Mouse (Mus musculus) heart, adult 2 months (tissue): ENCODE results near the gene Afdn. TPM values are rescaled to one million over a fixed set of nuclear protein-coding genes. Genes with fewer than 3 reads are reported as not detected.
A peak's percentile ranks its signal among the peaks of the same experiment; 100 is the strongest.
"Not testable (repeated sequence)": the region's sequence is repeated elsewhere in the genome, so short reads cannot be mapped to it uniquely, and the experiment has no call there.

Experiments used
- DNase-seq, 2 experiments: peaks; one replicate each; pipeline ENCODE4 v3.0.0; 2021
- H3K27ac ChIP-seq: fragments of 200-600 bp; 2 replicates; pipeline ENCODE4 v1.8.1; 2022
- H3K27me3 ChIP-seq: fragments of 200-500 bp; 2 replicates; pipeline ENCODE4 v1.6.1; 2012; ENCODE audit warnings: mild to moderate bottlenecking, low read length, inconsistent platforms, mixed read lengths; ENCODE audit not compliant: control insufficient read depth, insufficient read depth
- H3K36me3 ChIP-seq: fragments of 200-500 bp; 2 replicates; pipeline ENCODE4 v1.6.1; 2012; ENCODE audit warnings: low read length, inconsistent platforms; ENCODE audit not compliant: control insufficient read depth, insufficient read depth
- H3K4me1 ChIP-seq: fragments of 200-500 bp; 2 replicates; pipeline ENCODE4 v1.6.1; 2011; ENCODE audit warnings: low read length; ENCODE audit not compliant: control insufficient read depth, insufficient read depth
- H3K4me3 ChIP-seq: fragments of 200-600 bp; 2 replicates; pipeline ENCODE4 v1.8.1; 2022
- H3K79me2 ChIP-seq: fragments of 200-500 bp; replicated peaks from 2 replicates; pipeline ENCODE4 v1.6.1; 2012; ENCODE audit warnings: mild to moderate bottlenecking, inconsistent platforms, low read length, moderate library complexity, mixed read lengths; ENCODE audit not compliant: control insufficient read depth, insufficient read depth
- H3K9ac ChIP-seq: fragments of 200-500 bp; 2 replicates; pipeline ENCODE4 v1.6.1; 2012; ENCODE audit warnings: low read depth, mild to moderate bottlenecking, control low read depth, inconsistent platforms, low read length, mixed read lengths
- CTCF ChIP-seq: fragments of 200-600 bp; IDR thresholded peaks from 2 replicates; pipeline ENCODE4 v1.8.1; 2022; ENCODE audit warnings: antibody characterized with exemption, mild to moderate bottlenecking, moderate library complexity
- EP300 ChIP-seq: fragments of 200-500 bp; IDR thresholded peaks from 2 replicates; pipeline ENCODE4 v1.6.1; 2011; ENCODE audit warnings: low read depth, low read length, control low read depth; ENCODE audit not compliant: insufficient read depth
- POLR2A ChIP-seq: fragments of 200-500 bp; IDR thresholded peaks from 2 replicates; pipeline ENCODE4 v1.6.1; 2011; ENCODE audit warnings: mild to moderate bottlenecking, low read depth, low read length, control low read depth; ENCODE audit not compliant: insufficient read depth
- WGBS: fragments of 180-500 bp; shearing (Covaris S2); methylation state at CpG from one replicate; pipeline ENCODE4 v1.1.7; 2018; 5-methylcytosine and 5-hydroxymethylcytosine counted together
- intact Hi-C: fragments of 180-260 bp; cut with DNase I; formaldehyde crosslinking; loops from one replicate; pipeline ENCODE4 v1.15.1; 2025
- polyA plus RNA-seq: library from polyadenylated mRNA; depleted of rRNA; stranded (reverse); fragments of >200 nt; gene quantifications from 2 replicates; pipeline ENCODE4 v1.2.3, GENCODE M21; 2012; rRNA removed
- total RNA-seq, 2 experiments: library from RNA; stranded (reverse); gene quantifications; 2 replicates each; pipeline ENCODE4 v1.2.3; 2021

The Afdn gene
- total and polyA plus RNA-seq, 3 experiments: 36.9 to 90.9 (median 60.7) TPM

DNA sequence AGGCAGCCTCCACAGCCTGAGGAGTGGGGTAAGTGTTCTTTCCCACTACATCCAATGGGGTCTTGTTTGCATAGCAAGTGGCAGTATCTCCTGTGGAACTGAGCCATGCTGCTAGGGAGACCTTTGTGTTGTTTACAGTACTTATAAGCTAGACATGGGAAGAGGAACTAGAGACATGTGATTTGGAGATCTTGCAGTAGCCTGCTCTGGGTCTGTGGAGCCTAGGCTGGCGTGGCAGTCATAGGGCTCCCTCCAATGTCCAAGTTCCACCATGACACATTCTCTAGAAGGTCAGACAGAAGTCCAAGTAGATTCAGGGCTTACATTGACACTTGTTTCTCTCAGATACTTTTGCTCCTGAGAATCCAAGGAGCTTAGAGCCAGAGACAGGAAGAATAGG, 180.1 kb downstream of the Afdn start:
- Histone ChIP-seq H3K36me3 (peaks cover 3% of the 10 kb centered on the region), H3K79me2 (no peaks in the 10 kb centered on the region), H3K9ac (no peak overlapping the region), H3K27ac (peak overlapping the region; percentile 82), H3K4me1 (peaks cover 20% of the 10 kb centered on the region), H3K4me3 (no peak overlapping the region), H3K27me3 (no peaks in the 10 kb centered on the region)
- 37% methylated on average over 1 of the region's 1 CpGs for WGBS
- intact Hi-C loops: loop anchor here (1.0 to 5.0 kb wide), 2 partner anchors 26 to 468 kb away; no protein-coding TSS in a partner anchor
- TF ChIP-seq EP300 (peak; percentile 69; the same call in 1 of the 2 replicates), POLR2A (no peak), CTCF (peak; percentile 76)
- DNase-seq: peak; percentile 34 to 39

DNA sequence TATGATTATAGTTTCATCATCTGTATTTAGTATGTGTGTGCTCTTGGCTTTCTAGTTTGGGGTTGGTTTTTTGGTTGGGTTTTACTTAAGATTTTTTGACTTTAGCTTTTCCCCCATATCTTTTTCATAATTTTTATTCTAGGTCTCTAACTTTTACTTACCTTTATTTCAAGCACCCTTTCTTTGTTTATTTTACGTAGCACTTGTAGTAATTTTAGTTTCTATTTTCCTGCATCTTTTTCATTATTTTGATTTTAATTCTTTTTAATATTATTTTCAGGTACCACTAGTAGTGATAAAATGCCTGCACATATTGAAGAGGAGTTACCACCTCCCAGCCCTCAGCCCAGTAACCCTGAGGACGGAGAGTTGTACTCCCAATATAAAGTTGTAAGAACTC, 187.7 kb downstream of the Afdn start, which contains the start of gene Gm7168:
Gene Gm7168, plus strand, starts transcription at position 301 of the 400 bp plus-strand sequence.
- H3K4me1 ChIP-seq, H3K27ac ChIP-seq, H3K4me3 ChIP-seq, H3K9ac ChIP-seq, H3K79me2 ChIP-seq, H3K36me3 ChIP-seq, H3K27me3 ChIP-seq, DNase-seq, intact Hi-C loops: not testable (repeated sequence)
- 74% methylated on average over 1 of the region's 2 CpGs for WGBS

DNA sequence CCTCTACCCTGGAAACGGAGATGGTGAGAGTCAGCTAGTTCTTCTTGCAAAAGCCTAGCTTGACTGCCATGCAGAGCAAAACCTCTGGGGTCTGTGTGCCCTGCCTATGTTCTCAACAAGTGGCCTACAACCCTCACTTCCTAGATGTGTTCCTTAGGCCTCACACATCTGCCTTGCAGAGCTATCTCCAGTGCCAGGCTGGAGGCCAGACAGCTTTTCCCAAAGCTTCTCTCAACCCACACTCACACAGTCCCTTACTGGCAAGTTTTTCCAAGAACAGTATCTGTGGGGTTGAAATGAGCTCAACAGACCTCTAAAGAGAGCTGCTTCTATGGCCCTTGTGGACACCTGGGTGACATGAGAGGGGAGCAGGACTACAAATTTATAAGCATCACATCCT, 191.2 kb downstream of the Afdn start:
- H3K4me3 ChIP-seq, H3K36me3 ChIP-seq, intact Hi-C loops, H3K79me2 ChIP-seq, H3K9ac ChIP-seq, H3K27ac ChIP-seq, H3K4me1 ChIP-seq, DNase-seq, H3K27me3 ChIP-seq: not testable (repeated sequence)
- 73% methylated on average over 1 of the region's 1 CpGs for WGBS

Other genes with a start within 250 kb of the Afdn start
- gene Tcte2, start 1.3 kb downstream of the Afdn start, total RNA-seq: 1 to 10 TPM; 3.8 to 6.3 TPM
- 2.5 and 3.5 TPM in 2 replicates for gene Tcte2, start 1.3 kb downstream of the Afdn start, polyA plus RNA-seq
- under 1 TPM in 1 of 2 experiments, not detected in 1; 0.21 TPM for gene Gm7168, start 187.8 kb downstream of the Afdn start, total RNA-seq
- 0.12 TPM in 1 of 2 replicates, not detected in the other for gene Gm7168, start 187.8 kb downstream of the Afdn start, polyA plus RNA-seq
- gene Gm7356, start 243.2 kb downstream of the Afdn start, total RNA-seq: not detected
- 0.08 TPM in 1 of 2 replicates, not detected in the other for gene Gm7356, start 243.2 kb downstream of the Afdn start, polyA plus RNA-seq